Mouse (Mus musculus): Measurements from ENCODE around the gene Ndufa6.

Ndufa6 gene

DNA sequence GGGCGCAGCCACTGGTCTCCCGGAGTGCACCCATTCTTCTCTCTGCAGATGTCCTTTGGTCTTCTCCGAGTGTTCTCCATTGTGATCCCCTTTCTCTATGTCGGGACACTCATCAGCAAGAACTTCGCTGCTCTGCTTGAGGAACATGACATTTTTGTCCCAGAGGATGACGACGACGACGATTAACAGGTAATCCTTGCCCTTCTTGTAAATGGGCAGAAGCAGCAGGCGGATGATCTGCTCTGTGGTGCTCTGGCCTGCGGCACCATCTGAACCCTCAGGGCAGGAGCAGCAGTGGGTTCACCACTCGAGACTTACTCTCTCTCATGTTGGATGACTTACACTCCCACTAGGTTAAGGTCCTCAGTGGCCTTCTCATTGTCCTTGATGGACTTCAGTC, 6.3 kb downstream of the Ndufa6 start:
- H3K27me3 ChIP-seq (ENCODE audit: insufficient read depth, low read length) = peaks cover 3% of the 10 kb centered on the region
- peaks cover 88% of the 10 kb centered on the region for H3K4me1 ChIP-seq (replicated peaks; ENCODE audit: low read depth, low read length)
- peak overlapping the region; percentile 92 for H3K4me3 ChIP-seq (replicated peaks; ENCODE audit: low read length)
- H3K9me3 ChIP-seq (ENCODE audit: low read length) = no peaks in the 10 kb centered on the region
- TF ChIP-seq NANOG (IDR thresholded peaks at IDR 0.05; ENCODE audit: borderline replicate concordance, low read length) = no peak
- peaks cover 52% of the 10 kb centered on the region for H3K36me3 ChIP-seq (ENCODE audit: insufficient read depth, low read length)

- H3K9me3 ChIP-seq (ENCODE audit: low read length) = no peaks in the 10 kb centered on the region
- H3K27me3 ChIP-seq (ENCODE audit: insufficient read depth, low read length) = peaks cover 3% of the 10 kb centered on the region
- TF ChIP-seq NANOG (IDR thresholded peaks at IDR 0.05; ENCODE audit: borderline replicate concordance, low read length) = no peak
- no peak for TF ChIP-seq CTCF (conservative IDR thresholded peaks at IDR 0.05; ENCODE audit: low read length)
- TF ChIP-seq POU5F1 (IDR thresholded peaks at IDR 0.05; ENCODE audit: borderline replicate concordance, low read length) = no peak
- H3K4me3 ChIP-seq (replicated peaks; ENCODE audit: low read length) = peak overlapping the region; percentile 92
- H3K36me3 ChIP-seq (ENCODE audit: insufficient read depth, low read length) = peaks cover 52% of the 10 kb centered on the region
- peaks cover 83% of the 10 kb centered on the region for H3K4me1 ChIP-seq (replicated peaks; ENCODE audit: low read depth, low read length)
These were observed 6.8 kb downstream of the Ndufa6 start for GRCm38 (mm10) chr15:82347303-82347676.

- peaks cover 83% of the 10 kb centered on the region for H3K4me1 ChIP-seq (replicated peaks; ENCODE audit: low read depth, low read length)
- H3K9me3 ChIP-seq (ENCODE audit: low read length) = no peaks in the 10 kb centered on the region
- H3K4me3 ChIP-seq (replicated peaks; ENCODE audit: low read length) = peak overlapping the region; percentile 92
- TF ChIP-seq CTCF (conservative IDR thresholded peaks at IDR 0.05; ENCODE audit: low read length) (no peak), POU5F1 (IDR thresholded peaks at IDR 0.05; ENCODE audit: borderline replicate concordance, low read length) (no peak), NANOG (IDR thresholded peaks at IDR 0.05; ENCODE audit: borderline replicate concordance, low read length) (no peak)
- peaks cover 9% of the 10 kb centered on the region for H3K27me3 ChIP-seq (ENCODE audit: insufficient read depth, low read length)
- peaks cover 47% of the 10 kb centered on the region for H3K36me3 ChIP-seq (ENCODE audit: insufficient read depth, low read length)
These were observed 7.4 kb downstream of the Ndufa6 start for GRCm38 (mm10) chr15:82346580-82347302.

DNA sequence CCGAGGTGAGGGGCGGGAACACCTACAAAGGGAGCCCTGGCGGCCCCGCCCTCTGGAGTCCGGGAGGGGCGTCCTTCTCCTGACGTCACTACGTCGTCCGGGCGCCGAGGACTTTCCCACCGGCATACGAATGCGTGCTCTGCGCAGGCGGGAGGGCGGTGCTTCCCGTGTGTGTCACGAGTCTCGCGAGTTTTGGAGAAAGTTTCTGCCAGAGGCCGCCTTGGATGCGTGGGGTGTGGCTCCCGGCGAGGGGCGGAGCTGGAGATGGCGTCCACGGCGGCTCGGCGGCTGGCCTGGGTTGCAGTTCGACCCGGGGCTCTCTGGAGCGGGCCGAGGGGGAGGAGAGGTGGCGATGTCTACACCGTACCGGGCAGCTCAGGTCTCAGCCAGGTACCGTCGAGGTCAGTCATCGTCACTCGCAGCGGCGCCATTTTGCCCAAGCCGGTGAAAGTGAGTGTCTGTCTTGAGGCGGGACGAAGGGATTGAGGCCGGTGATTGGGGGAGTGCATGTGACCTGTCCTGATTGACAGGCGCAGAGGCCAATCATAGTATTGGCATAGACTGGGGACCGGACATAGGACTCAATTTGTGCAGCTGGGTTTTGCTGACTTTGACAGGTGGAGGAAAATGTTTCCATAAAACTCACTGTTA, 8.2 kb downstream of the Ndufa6 start:
- peak overlapping the region; percentile 92 for H3K4me3 ChIP-seq (replicated peaks; ENCODE audit: low read length)
- H3K36me3 ChIP-seq (ENCODE audit: insufficient read depth, low read length) = peaks cover 40% of the 10 kb centered on the region

DNA sequence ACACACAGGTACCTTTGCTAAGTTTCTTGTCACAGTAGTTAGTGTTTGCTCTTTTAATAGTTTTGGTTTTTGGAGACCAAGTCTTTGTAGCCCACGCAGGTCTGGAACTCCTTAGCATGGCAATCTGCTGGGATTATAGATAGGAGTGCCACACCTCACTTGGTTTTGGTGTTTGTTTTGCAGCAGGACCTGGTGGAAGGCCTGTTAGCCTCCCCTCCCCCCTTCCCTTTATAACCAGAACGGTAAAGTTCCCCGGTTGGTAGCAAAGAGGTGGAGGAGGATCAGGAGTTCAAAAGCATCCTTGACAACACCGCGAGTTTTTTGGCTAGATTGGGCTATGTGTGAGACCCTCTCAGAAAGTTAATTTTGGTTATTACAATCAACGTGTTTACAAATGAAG, 9.2 kb downstream of the Ndufa6 start:
- Histone ChIP-seq H3K36me3 (ENCODE audit: insufficient read depth, low read length) (peaks cover 30% of the 10 kb centered on the region), H3K4me3 (replicated peaks; ENCODE audit: low read length) (peak overlapping the region; percentile 92), H3K9me3 (ENCODE audit: low read length) (no peaks in the 10 kb centered on the region), H3K27me3 (ENCODE audit: insufficient read depth, low read length) (peaks cover 26% of the 10 kb centered on the region), H3K4me1 (replicated peaks; ENCODE audit: low read depth, low read length) (peaks cover 80% of the 10 kb centered on the region)
- no peak for TF ChIP-seq NANOG (IDR thresholded peaks at IDR 0.05; ENCODE audit: borderline replicate concordance, low read length)
- no peak for TF ChIP-seq POU5F1 (IDR thresholded peaks at IDR 0.05; ENCODE audit: borderline replicate concordance, low read length)
- no peak for TF ChIP-seq CTCF (conservative IDR thresholded peaks at IDR 0.05; ENCODE audit: low read length)

More for the DNA sequence above, 8.2 kb downstream of the Ndufa6 start:
- Histone ChIP-seq H3K27me3 (ENCODE audit: insufficient read depth, low read length) (peaks cover 17% of the 10 kb centered on the region), H3K4me1 (replicated peaks; ENCODE audit: low read depth, low read length) (peaks cover 80% of the 10 kb centered on the region), H3K9me3 (ENCODE audit: low read length) (no peaks in the 10 kb centered on the region)
- TF ChIP-seq NANOG (IDR thresholded peaks at IDR 0.05; ENCODE audit: borderline replicate concordance, low read length) (no peak), POU5F1 (IDR thresholded peaks at IDR 0.05; ENCODE audit: borderline replicate concordance, low read length) (no peak), CTCF (conservative IDR thresholded peaks at IDR 0.05; ENCODE audit: low read length) (no peak)

DNA sequence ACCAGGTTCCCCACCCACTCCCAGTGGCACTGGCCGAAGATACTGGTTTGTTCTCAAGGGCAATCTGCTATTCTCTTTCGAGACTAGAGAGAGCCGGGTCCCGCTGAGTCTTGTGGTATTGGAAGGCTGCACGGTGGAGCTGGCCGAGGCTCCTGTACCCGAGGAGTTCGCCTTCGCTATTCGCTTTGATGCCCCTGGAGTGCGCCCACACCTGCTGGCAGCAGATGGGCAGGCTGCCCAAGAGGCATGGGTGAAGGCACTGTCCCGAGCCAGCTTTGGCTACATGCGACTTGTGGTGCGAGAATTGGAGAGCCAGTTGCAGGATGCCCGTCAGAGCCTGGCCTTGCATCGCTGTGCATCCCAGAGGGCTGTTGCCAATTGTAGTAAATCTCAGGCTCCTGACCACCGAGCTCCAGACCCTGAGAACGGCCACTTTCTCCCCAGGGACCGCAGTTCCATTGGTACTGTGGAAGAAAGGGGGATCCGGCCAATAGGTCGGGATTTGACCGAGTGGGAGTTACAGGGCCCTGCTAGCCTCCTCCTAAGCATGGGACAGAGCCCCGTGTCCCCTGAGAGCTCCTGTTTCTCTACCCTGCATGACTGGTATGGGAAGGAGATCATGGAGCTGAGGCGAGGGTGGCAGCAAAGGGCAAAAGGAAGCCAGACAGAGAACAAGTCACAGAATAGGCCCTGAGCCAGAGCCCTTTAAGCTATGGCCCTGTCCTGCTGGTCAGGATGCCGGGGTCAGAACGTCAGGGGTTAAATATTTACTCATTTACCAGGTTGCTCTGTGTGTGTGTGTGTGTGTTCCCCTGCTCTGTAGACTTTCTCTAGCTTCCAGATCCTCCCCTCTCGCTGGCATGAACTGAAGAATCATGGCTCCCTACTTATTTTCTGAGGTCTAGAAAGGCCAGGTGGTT, 10.5 kb downstream of the Ndufa6 start:
- Histone ChIP-seq H3K4me3 (replicated peaks; ENCODE audit: low read length) (peak overlapping the region; percentile 17; the same call in 1 of the 2 replicates), H3K9me3 (ENCODE audit: low read length) (no peaks in the 10 kb centered on the region), H3K4me1 (replicated peaks; ENCODE audit: low read depth, low read length) (peaks cover 81% of the 10 kb centered on the region), H3K36me3 (ENCODE audit: insufficient read depth, low read length) (peaks cover 17% of the 10 kb centered on the region), H3K27me3 (ENCODE audit: insufficient read depth, low read length) (peaks cover 33% of the 10 kb centered on the region)
- TF ChIP-seq POU5F1 (IDR thresholded peaks at IDR 0.05; ENCODE audit: borderline replicate concordance, low read length) = no peak
- no peak for TF ChIP-seq CTCF (conservative IDR thresholded peaks at IDR 0.05; ENCODE audit: low read length)
- TF ChIP-seq NANOG (IDR thresholded peaks at IDR 0.05; ENCODE audit: borderline replicate concordance, low read length) = no peak

DNA sequence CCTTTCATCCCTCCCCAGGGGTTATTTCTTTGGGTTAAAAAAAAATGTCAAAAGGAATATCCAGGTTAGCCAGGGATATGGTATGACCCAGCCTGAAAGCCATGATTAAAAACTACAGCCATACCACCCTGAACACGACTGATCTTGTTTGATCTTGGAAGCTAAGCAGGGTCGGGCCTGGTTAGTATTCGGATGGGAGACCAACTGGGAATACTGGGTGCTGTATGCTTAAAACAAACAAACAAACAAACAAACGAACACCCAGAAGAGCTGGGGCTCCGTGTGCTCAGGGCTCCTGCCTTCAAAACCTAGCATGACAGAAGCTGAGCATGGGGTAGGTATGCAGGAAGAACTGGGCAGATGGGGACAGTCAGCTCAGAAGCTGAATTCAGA, 11.6 kb downstream of the Ndufa6 start:
- Histone ChIP-seq H3K4me3 (replicated peaks; ENCODE audit: low read length) (no peak overlapping the region), H3K9me3 (ENCODE audit: low read length) (no peaks in the 10 kb centered on the region), H3K4me1 (replicated peaks; ENCODE audit: low read depth, low read length) (peaks cover 78% of the 10 kb centered on the region), H3K27me3 (ENCODE audit: insufficient read depth, low read length) (peaks cover 33% of the 10 kb centered on the region), H3K36me3 (ENCODE audit: insufficient read depth, low read length) (peaks cover 6% of the 10 kb centered on the region)
- TF ChIP-seq POU5F1 (IDR thresholded peaks at IDR 0.05; ENCODE audit: borderline replicate concordance, low read length) (no peak), NANOG (IDR thresholded peaks at IDR 0.05; ENCODE audit: borderline replicate concordance, low read length) (no peak)

Data from E14TG2a.4 (cell line).